Mouse (Mus musculus): ENCODE measurements at regions not wholly inside any gene's neighbourhood (a gene's known extent, or its start where the extent isn't known, plus 50 kb on each side); places are given as distances from the start of the nearest gene placed in this dataset.
A peak's percentile ranks its signal among the peaks of the same experiment; 100 is the strongest.

DNA sequence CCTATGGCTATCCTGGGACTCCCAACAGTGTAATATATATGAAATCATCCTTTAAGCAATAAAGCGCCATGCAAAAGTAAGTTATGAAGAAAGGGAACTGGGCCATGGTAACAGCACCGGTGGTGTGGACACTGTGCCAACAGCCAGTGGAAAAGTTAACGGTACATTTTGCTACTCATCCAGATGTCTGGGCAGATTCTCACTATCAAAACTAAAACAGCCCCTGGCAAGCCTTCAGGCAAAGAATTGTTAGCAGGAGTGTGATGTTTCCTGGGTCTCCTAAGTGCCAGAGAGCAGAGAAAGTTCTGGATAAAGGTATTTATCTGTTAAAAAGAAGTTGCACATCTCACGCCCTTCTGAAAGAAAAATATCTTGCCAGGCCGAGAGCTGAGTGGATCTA is 198.0 kb upstream of the Hnrnpa3 start:
- no peak for DNase-seq

DNA sequence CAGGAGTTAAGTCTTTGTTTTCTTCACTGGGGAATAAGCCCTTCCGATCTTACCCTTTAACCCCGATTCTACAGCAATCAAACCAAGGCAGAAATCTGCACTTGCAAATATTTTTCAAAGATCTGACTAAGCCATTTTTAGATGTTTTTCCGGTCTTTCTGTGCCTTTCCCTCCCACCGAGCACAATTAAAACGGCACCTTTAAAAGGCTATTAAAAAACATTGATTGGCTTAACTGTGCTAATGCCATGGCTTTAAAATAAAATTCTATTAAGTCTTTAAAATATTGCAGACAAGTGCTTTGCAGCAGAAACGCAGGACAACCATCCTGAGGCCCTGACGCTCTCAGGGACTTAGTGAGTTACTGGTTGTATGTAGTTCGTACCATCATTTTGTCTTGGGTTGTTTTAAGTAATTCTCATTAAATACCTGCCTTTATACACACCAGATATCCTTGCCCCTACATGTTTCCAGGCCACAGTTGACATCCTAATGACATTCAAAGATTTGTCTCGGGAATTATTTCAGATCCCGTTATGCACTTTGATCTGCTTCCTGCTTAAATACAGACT is 197.6 kb upstream of the Hnrnpa3 start:
- no peak for DNase-seq

DNA sequence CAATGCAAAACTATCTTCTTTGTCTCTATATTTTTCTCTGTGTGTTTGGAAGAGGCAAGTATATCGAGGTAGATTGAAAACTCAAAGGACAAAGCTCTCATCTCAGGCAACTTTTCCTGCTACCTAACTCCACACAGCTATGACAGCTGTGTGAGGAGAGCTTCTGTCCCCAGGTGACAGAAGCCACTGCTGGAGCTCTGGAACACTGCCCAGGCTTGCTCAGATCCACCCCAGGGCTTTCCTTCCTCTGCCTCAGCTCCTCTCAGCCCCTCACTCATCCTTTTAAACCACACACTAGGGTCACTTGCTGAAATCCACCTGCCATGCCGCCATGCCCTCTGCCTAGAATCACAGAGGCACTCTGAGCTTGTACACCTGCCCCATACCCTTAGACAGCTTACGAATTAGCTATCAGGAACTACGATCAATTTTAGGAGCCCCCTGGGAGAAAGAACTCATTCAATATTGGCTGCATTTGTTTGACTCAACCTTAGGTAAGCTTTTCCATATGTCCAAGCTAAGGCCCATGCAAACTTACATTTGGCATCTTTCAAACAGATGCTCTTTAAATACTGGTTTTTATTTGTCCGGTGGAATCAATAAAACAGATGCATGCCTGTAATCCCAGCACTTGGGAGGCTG is 196.9 kb upstream of the Hnrnpa3 start:
- DNase-seq = no peak

DNA sequence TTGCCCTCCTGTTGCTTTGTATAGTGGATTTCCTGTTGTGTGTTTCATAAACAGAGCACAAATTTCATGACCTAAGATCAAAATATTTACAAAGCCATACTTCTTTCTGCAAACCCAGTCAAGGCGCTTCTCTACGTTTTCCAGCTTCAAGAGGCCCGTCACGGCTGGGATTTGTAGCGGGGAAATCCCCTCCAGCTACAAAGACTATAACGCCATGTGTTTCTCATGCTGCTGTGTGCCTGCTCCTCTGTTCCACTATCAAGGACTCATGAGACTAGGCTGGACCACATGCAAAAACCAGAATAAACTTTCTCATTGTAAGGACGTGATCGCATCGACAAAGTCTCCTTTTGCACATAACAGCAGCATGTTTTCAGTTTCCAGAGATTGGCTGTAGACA is 196.0 kb upstream of the Hnrnpa3 start:
- no peak for DNase-seq

DNA sequence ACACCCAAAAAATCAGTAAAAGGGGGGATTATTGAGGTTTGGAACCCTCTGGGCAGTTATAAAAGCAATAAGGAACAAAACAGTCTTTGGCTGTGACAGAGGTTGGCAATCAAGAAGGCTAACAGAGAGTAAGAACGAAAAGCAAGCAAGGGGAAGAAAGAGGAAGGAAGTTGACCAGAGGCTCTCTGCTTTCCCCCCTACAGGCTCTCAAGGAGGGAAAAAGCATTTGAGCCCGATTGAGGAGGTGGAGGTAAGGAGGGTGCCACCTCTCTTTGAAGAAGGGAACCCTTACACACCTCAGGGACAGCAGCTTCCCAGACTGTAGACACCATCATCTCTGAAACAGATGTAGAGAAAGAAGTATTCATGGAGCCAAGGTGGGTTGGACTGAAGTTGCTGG is 194.6 kb upstream of the Hnrnpa3 start:
- no peak for DNase-seq

DNA sequence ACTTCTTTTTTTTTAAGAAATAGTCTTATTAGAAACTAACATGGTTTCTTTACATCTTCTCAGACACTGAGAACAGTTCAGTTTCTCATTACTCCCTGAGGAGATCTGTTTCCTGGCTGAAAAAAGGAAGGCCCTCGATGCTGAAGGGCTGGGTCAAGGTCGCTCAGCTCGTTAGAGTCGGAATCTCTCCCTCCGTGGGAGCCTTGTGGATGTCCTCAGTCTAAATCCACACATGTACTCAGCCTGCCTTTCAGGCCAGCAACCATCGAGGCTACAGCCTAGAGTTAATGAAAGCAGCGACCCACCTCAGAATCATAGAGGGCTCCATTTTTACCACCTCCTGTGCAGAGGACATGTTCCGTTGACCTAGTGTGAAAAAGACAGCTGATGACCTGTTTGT is 190.2 kb upstream of the Hnrnpa3 start:
- DNase-seq = no peak

DNA sequence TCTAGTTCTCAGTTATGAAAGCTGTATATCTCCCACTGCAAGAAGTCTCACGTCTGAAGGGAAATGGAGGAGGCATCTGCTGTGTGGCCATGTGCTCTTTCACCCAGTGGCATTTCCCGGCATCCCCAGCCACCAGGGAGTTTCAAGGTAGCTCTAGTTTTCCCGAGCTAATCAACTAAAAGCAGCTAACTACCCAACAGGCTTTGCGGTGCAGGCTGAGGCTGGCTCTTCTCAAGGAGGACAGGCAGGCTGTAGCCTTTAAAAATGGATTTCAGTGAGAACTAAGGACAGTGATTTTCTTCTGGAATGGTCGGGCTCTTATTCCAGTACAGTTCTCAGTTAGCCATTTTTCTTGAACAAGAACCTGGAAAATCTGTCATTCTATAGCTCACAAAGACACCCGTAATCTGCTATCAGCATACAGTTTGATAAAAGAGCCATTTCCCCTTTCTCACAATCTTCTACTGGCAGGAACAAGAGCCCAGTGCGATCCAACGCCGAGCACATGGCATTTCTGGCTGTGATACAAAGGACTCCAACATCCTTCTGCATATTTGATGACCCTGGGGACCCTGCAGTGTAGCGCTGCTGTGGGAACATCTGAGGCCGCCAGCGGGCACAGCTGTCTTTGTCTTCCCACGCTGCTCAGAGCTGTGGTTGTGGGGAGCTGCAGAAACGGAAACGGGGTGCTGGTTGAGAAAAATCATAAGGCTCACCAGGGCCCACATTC is 188.9 kb upstream of the Hnrnpa3 start:
- peak; percentile 8 for DNase-seq

DNA sequence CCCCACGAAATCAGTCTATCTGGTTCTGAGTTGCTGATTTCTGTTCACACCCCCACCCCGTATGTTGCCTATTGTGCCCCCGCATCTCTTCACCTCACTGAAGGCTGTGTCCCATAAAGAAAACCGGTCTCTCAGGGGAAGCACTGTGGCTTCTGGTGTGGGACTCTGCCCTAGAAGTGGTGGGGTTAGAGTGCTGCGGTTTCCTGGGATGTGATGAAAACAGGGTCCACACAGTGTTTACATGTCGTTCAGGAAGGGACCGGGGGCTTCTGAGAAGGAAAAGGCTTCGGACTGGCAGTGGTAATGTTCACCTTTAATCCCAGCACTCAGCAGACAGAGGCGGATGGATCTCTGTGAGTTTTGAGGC is 188.4 kb upstream of the Hnrnpa3 start:
- no peak for DNase-seq

DNA sequence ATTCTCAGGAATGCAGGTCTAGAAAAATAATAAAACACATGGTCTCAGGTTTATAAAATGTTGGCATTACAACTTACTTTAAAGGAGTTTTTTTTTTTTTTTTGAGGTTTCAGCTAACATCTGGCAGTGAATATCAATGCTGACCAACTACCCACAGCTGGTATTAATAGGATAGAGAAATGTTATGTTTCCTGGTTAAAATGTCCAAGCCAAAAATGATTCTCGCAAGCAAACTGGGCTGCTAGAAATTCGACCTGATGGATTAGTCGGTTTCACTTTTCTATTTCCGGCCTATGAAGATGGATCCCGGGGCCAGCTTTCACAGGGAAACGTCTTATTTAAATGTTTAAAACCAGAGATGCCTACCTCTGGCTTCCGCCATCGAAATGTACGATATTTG is 186.6 kb upstream of the Hnrnpa3 start:
- DNase-seq = no peak

DNA sequence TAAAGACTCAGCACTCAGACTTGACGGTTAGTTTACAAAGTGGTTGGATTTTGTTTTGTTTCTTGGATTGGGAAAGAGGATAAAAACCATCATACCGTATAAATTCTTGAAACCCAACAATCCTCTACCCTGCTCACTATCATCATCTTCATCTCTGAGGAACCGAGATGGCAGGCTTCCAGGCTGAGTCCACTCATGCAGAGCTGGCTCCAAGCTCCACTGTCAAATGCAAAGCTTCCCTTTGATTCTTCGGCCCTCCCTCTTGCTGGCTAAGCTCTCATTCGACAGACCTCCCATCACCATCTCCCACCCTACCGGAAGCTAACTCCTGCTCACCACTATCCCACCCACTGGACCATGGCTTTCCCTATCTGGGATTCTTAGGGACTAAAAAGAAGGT is 184.6 kb upstream of the Hnrnpa3 start:
- DNase-seq = no peak

DNA sequence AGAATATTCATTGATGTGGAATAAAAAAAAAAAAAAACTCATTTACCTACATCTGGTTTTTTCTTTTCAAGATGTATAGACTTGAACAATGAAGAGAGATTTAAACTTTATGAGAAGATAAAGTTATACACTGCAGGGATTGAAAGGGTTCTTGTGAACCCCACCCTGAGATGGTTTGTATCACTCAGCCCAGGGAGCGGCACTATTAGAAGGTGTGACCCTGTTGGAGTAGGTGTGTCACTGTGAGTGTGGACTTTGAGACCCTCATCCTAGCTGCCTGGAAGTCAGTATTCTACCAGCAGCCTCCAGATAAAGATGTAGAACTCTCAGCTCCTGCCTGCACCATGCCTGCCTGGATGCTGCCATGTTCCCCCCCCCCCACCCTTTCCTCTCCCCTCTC is 182.7 kb upstream of the Hnrnpa3 start:
- DNase-seq = no peak

DNA sequence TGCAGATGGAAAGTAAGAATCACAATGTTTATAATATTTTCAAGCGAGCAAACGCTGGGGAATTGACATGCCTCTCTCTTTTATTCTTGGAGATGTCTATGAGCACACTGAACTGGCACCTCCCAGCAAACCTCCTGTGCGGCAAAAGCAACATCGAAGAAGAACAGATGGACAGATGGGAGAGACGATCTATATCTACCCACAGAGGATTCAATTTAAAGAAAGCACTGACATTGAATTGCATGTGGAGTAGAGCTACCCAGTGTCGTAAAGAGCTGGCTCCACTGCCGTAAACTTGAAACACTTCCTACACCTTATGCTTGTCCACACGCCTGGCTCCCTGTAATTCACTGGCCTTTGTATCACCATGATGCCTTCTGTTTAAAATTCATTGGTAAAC is 182.0 kb upstream of the Hnrnpa3 start:
- no peak for DNase-seq

DNA sequence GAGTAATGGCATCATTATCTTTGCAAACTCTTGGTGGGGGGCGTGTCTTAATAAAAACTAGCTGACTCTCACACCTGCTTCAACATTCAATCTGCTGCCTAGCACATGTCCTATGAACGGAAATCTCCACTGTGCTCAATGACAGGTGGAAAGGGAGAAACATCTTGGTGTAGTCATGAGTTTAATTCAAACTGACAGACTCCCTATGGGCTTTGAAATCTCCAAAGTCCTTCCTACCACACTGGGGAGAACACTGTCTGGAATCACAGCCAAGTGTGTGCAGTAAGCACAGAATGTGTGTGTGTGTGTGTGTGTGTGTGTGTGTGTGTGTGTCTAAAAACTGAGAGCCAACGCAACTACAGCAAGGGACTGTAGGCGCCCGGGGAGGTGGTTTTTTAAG is 179.5 kb upstream of the Hnrnpa3 start:
- no peak for DNase-seq

DNA sequence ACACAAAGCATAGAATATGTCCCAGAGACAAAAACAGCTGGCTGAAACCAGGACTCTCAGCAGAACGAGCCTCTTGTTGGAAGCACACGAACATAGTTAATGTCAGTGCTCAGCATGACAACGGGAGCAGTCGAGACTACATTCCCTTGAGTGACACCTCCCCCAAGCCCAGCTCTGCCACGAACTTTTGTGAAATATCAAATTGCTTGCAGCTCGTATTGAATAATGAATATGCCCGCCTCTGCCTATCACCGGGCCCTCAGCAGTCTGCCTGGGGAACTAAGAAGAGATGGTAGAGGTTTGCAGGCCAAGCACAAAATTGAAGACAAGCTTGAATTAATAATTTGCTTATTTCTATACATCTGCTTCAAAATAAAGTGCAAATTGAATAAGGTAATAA is 177.2 kb upstream of the Hnrnpa3 start:
- no peak for DNase-seq

DNA sequence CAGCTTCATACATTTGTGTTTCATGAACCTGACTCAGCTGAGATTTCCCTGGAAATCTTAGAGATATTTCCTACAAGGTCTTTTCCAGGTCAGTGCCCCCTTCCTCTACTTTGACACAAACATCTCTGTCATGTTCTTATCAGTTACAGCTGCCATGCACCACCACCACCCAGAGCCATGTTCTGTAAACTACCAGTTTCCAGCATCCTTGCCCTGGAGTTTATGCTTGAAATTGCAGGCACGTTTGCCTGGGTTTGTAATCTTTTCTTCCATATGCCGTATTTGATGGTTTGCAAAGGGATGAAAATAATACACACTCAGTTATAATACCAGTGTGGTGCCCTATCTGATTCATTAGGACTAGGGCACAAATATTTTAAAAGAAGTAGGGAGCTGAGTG is 176.6 kb upstream of the Hnrnpa3 start:
- DNase-seq = no peak

DNA sequence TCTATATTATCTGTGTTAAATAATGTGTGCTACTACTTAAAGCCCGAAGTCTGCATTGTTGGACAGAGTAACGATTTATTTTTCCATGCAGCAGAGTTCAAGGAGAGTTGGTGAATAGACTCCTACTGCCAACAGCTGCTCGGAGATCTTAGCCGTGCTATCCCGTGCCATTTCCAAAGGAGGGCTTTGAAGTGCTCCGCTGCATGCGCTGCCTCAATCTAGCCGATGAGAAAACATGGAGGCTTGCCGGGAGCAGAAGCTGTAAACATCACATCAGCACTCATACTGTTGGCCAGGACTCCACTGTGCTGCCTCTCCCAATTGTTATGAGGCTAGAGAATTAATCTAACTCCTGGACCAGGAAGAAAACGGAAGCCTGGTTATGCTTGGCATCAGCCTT is 174.1 kb upstream of the Hnrnpa3 start:
- no peak for DNase-seq

DNA sequence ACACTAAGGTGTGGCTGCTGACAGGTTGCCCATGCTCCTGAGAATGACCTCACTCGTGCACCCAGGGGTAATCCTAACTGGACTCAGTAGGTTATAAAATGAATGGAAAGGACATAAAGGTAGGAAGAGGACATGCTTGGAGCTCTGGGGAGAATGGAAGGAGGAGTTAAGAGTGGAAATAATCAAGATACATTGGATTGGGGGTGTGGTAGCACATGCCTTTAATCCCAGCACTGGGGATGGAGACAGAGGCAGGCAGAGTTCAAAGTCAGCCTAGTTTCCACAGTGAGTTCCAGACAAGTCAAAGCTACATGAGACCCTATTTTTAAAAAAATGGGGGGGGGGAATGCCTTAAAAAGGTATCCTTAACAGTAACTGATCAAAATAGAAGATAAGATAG is 167.9 kb upstream of the Hnrnpa3 start:
- no peak for DNase-seq

DNA sequence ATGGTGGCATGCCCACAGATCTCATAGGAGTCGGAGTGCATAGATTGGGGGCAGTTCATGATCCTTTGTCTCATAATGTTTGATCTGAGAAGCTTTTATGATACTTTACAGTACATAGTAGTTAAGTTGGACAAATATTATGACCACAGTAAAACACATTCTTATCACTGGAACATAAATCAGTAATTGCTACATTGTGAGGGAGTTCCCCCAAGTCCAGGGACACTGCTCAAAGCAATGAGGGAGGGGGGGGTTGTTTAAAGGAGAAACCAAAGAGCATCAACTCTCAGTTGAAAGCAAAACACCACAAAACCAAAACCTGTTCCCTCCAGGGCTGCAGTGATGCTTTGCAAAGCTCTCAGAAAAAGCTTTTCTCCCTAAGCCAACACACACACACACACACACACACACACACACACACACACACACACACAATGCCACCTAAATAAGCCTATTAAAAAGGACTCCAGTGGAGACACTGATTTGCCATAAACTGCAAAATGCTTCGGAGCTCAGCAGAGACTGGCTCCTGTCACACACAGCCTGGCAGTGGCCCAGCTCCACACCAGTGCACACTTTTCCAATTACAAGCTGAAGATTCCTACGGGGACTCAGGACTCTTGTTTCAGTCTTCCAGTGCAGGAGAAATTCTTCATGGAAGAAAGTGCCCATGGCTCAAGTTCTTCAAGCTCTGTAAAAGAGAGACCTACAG is 167.1 kb upstream of the Hnrnpa3 start:
- peak; percentile 27 for DNase-seq

DNA sequence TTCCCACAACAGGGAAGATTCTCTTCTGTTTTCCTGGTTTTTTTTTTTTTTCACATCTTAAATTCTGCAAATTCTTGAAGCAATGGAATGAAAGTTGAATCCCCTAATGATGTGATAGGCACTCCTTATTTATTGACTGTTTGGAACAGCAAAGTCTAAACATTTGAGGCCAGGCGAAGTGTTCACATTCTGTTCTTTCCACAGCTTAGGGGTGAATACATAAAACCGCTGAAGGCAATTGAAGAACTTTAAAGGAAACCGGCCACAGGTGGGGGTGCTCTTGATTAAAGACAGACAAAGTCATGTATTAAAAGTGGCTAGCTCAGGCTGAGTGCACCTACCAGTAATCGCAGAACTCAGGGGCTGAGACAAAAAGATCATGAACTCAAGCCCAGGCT is 166.6 kb upstream of the Hnrnpa3 start:
- DNase-seq = no peak

DNA sequence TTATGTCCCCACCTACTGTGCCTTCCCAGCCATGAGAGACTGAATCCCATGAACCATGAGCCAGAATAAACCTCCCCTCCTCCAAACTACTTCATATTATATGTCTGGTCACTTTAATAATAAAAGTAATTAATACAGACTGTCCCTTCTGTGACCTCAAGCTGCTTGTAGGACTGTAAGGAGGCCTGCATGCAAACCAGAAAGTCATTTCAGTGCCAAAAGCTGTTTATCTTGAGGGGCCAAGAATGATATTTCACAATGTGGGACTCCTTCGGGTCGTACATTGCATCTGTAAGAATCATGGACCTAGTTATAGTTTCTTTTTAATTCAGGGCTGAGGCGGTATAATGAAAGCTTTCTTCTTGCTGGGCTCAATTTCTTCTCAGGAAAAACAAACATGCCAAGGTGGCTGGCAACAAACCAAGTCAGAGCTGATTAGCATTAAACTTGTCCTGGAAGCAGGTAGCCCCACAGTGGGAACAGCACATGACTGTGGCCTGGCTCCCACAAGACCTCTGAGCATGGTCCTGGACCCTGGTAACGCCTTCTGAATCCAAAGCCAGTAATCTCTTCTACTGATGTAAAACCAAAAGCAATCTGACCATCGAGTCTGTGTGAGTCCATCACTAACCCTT is 162.3 kb upstream of the Hnrnpa3 start:
- DNase-seq = peak; percentile 65

DNA sequence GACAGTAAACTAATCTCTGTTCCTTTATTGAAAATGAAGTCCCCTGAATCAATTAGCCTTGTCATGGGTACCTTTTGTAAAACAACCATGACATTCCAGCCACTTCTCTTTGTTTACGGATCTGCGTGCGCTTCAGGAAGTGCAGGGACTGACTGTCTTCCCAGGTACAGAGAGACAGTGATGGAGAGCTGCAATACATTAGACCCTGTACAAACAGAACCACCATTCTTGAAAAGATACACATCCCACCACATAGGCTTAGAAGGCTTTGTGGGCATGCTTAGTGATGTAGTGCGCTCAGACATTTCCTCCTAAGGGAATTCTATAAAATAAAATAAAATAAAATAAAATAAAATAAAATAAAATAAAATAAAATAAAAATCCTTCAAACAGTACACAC is 148.8 kb upstream of the Hnrnpa3 start:
- DNase-seq = no peak

DNA sequence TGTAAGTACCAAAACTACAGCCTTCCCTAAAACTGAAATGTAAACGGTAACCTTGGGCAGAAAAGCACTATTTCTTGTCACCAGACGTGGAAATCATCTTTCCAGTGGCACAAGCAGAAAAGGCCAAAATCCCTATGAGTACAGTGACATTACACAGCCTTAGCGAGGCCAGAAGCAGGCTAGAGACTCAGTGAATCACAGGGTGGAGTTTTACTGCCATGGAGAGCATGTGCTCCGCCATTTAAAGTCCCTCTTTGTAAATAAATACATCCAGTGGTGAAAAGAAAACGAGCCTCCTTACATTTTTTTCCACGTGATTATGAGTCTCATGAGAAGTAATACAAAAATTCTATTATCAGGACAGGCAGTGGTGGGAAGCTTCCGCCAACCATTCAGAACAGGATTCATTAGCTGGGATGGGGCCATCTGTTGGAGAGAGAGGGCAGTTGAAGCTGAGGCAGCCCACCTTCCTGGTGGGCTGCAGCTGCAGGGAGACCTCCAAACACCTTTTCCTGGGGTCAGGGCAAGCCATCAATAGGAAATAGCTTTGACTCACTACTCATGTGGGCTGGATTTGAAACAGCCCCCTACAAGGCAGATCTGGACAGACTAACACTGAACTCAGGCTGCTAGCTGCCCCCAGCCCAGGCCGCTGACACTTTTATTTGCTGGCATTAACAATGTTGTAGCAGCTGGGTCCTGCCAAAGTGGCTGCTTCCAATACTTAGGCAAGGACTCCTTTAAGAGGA is 146.5 kb upstream of the Hnrnpa3 start:
- no peak for DNase-seq

DNA sequence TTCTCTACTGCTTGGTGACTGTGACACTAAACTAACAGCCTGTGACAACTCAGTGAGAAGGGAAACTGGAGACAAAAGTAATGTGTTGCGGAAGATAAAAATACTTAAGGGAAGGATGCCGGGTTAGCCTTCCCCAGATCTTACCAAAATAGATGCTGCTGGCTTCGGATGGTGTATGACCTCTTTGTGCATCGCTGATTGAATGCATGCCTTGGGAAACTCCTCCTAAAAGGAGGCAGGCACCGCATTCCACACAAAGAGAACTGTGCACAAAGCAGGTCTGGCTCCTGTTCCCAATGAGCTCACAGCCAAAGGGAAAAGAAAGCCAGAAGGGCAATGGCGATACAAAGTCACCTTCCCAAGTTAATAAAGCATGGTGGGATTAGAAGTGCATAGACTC is 144.9 kb upstream of the Hnrnpa3 start:
- no peak for DNase-seq
